Mouse (Mus musculus) c-Kit-positive CD71-negative TER-119-negative erythroid progenitor cells, embryonic 14.5 days (primary cell): Measurements from ENCODE around the gene Gpr132.
A peak's percentile ranks its signal among the peaks of the same experiment; 100 is the strongest.

Experiments used
- DNase-seq: peaks from one replicate; pipeline ENCODE4 v3.0.0-alpha.2; 2013; ENCODE audit warnings: low read depth

Gene Gpr132

DNA sequence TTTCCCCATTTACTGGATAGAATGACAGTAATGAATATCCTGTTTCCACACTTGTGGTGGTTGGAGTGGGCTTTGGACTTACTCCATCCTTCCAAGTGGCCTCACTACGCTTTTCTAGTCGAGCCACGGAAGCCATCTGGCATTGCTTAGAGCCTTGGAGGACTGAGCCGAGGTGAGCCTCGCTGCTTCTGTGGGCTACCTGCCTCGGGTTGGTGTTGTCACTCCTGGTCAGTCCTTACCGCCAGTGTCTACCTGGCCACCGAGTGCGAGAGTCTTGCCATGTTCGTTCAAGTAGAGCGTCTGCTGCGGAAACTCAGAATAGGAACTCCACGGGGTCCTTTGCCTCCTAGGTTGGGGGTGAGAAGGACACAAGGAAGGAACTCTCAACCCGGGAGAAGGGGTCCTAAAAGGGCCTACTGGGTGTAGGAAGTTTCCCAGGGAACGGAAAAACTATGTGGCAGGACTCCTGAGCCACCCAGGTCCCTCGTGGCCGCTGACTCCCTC is 9.1 kb upstream of the Gpr132 start:
- DNase-seq = no peak

DNA sequence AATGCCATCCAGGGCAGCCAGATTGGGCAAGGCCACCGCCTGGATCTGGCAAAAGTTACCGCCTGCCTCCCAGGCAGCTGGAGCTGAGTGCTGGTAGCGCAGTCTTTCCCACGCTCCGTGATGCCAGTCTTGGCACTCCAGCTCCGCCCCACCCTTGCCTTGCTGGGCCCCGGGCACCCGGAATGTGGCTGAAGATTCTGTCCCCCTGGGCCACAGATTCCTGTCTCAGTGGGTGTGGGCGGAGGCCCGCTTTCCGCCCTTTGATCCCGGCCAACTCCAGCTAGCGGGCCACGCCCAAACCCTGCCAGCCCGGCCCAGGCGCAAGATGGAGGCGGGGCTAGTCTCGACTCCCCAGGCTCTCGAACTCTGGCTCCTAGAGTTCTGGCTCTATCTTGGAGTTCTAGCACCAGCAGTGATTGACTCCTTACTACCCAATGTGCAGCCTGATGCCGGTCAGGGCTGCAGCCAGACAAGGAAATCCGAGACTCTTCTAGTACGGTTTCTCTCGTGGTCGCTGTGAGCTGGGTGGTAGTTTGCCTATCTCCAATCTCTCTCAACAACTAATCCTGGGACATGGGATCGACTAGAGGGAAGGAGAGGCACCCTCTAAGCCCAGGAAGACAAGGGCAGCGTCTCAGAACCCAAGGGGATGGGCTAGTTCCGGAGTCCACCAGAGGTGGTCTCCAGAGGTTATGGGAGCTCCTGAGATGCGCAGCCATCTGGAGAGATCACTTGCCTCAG is 8.5 kb upstream of the Gpr132 start:
- DNase-seq = no peak

GRCm38 (mm10) chr12:112875225-112876013 is 7.4 kb upstream of the Gpr132 start:
- DNase-seq = peak; percentile 94

DNA sequence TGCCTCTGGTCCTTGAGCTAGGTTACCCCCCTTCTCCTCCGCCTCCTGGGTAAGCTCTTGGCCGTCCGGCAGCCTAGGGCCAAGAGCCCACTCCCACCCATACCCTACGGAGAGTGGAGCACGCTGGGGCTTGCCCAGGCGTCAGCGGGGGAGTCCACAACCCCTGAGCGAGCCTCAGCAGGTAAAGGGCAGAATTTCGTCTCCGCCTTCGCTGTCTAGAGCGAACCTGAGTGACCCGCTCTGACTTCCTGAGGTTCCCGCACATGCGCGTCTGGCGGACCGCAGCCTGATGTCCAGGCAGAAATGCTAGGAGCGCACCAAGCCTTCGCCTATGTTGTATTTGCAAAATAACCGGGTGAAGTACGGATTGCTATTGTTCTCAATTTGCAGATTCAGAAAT is 6.2 kb upstream of the Gpr132 start:
- DNase-seq = no peak

DNA sequence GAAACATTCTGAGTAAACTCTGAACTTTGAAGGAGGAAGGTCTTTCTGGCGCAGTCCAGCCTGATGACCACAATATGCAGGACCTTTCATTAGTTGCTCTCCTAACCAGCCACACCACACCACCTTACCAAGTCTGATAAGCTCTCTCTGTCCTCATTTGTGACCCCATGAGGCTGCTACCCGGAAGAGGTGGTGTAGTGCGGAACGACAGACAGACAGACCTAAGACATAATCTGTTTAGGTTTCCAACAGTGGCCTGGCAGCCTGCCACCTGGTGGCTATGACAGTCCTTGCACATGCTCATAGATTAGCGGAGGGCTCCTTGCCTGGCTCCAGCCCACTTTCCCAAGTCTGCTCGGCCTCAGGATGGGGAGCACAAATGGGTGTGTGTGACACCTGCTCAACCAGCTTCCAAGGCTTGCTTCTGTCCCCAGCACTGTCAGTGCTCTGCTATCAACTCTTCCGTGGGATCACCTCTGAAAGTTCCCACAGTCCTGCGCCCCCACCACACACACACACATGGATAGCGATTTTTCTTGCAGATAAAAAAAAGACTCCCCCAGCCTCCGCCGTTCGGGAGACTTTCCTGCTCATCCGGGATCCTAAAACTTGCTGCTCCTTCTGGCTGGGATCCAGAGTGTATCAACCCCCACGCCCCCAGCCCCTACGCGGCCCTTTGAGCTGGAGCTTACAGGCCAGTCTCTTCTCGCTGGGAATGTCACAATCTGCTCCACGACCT is 5.6 kb upstream of the Gpr132 start:
- DNase-seq = peak; percentile 63

GRCm38 (mm10) chr12:112872991-112873390 is 5.0 kb upstream of the Gpr132 start:
- no peak for DNase-seq

GRCm38 (mm10) chr12:112871272-112871671 is 3.2 kb upstream of the Gpr132 start:
- DNase-seq = no peak

GRCm38 (mm10) chr12:112870775-112871174 is 2.7 kb upstream of the Gpr132 start:
- no peak for DNase-seq

DNA sequence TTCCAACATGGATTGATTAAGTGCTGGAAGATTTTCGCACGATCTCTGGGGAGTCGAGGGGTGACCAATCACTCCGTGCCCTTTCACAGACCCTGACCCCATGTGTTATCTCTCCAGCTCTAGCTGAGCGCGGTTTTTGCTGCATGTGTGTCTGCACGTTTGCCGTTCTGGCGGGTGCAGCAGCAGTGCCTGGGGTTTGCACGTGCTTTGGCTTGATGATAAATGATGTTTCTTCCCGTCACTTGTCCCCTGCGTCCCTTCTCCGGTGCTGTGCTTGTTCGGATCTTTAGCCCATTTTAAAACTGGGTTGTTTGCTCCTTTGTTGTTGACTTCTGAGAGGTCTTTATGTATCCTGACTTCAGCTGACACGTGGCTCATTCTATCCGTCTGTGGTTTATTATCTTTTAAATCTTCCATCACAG is 1.8 kb upstream of the Gpr132 start:
- DNase-seq = no peak

GRCm38 (mm10) chr12:112867106-112867674 is 838 bp downstream of the Gpr132 start:
- DNase-seq = no peak

DNA sequence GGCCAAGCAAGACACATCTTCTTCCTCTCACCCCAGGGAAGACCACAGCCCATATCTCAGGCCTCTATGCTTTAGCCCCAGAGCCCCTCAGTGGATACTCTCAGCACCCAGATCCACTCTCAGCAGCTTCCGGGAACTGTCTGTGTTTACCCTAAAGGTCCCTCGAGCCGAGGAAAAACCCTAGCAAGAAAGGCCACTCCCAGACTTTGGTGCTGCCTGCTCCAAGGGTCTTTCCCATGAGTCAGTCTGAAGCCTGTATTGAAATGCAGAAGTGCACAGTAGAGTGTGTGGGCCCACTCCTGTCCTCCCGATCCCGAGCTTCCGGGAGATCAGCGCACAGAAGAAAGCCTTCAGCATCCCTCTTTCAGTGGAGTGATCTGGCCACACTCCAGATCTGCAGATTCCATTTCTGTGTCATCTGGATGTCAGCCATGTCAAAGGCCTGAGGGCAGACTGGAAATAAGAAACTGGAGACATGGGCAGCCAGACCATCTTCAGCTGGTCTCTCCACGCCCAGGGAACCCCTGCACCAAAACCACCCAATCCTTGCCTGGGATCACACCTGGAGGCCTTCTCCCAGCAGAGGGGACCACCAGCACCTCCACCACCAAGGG is 1.5 kb downstream of the Gpr132 start:
- no peak for DNase-seq

GRCm38 (mm10) chr12:112864804-112865203 is 3.2 kb downstream of the Gpr132 start:
- no peak for DNase-seq

GRCm38 (mm10) chr12:112861911-112862321 is 6.1 kb downstream of the Gpr132 start:
- no peak for DNase-seq

- no peak for DNase-seq
These were observed 7.3 kb downstream of the Gpr132 start for GRCm38 (mm10) chr12:112860765-112861164.

DNA sequence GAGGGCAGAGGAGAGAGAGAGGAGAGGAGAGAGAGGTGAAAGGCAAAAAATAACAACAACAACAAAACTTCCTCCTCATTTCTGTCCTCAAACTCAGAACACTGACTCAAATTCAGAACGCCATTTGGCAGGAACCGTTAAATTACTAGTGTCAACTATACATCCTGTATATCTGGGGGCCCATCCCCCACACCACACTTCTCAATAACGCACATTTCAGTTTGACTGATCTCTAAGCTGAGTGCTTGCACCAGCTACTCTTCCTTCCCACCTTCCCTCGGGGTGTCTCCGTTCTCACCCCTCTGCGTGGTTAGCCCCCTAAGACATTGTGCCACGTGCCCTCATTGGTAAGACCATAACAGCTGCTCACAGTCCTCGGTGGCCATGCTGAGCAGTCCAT is 8.1 kb downstream of the Gpr132 start:
- DNase-seq = no peak

DNA sequence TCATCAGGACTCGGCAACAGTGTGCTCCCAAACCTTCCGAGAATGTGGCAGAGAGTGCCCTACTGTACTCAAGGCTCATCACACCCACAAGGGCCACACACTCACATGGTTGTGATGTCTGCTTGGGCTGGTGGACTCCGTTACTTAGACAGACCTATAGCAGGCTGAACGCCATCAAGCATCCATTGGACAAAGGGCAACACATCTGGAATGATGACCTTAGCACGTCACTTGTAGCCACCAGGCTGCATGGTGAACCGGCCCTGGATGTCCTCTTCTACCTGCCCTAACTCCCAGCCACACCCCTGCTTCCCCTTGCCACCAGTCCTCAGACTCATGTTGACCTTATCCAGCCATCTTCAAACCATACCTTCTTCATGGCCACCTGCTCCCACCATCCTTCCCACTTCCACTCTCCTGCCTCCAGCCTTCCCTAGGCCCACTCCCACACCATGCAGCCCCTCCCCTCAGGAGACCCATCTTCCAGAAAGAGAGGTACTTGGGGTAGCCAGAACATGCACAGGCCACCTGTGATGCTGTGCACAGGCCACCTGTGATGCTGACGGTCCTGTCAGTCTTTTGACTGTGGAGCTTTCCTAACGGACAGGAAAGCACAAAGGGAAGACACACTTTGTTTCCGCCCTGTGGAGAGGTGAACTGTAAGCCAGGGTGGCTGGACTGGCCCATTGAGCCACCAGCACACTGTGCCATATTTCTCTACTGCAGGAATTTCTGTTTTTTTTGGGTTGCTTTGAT is 9.3 kb downstream of the Gpr132 start:
- DNase-seq = no peak

GRCm38 (mm10) chr12:112857021-112857925 is 10.8 kb downstream of the Gpr132 start:
- no peak for DNase-seq

DNA sequence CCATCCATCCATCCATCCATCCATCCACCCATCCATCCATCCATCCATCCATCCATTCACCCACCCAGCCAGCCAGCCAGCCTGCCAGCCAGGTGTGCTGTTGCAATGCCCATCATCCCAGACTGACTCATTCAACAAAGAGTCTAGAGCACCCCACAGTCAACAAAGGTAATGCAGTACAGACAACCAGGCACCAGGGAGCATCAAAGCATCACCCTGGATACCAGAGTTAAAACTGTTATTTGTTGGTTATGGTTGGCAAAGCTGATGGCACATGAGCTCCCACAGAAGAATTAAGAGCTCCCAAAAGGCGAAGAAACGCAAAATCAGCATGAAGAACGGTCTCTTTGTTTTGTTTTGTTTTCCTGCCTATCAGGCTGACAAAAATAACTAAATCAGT is 11.7 kb downstream of the Gpr132 start:
- no peak for DNase-seq

DNA sequence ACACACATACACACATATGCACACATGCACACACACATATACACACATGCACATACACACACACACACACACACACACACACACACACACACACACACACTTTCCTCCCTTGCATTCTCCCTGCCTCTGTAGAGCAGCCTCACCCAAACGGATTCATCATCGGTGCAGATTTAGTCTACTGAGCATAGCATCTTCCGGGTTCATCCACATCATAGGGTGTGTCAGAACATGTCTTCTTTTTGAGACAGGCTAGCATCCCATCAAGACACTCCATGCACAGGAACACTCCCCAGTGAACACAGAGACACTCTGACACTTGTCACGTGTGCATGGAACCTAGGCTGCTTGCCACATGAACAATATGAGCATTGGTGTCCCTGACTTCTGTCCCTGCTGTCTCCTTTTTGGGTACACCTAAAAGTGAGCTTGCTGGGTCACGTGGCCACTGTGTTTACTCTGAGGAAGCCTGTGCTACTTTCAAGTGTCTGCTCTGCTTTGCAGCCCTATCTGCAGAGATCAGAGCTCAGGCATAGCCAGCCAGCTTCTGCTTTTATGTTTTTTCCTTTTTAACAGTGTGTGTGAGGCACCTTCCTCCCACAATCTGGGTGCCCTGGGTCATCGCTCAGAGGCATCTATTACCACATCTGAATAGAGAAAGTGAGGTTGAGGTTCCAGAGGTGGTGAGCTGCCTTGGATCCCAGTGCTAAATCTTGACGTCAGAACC is 13.3 kb downstream of the Gpr132 start:
- no peak for DNase-seq
